Mouse (Mus musculus) lung, postnatal 0 days (tissue): ENCODE measurements around the gene Grm7. TPM values are rescaled to one million over a fixed set of nuclear protein-coding genes. Genes with fewer than 3 reads are reported as not detected.

Experiments
- ATAC-seq: fragments of 200-750 bp; cut with Nextera tagmentation; 2 replicates; pipeline ENCODE4 v1.8.0; 2017; ENCODE audit warnings: moderate library complexity
- DNase-seq: peaks from one replicate; pipeline ENCODE4 v3.0.0-alpha.2; 2016; ENCODE audit warnings: low spot score
- H3K27ac ChIP-seq: fragments of 300-500 bp; sonication (generic); 2 replicates; pipeline ENCODE4 v1.5.1; 2014; ENCODE audit warnings: antibody characterized with exemption, mild to moderate bottlenecking, low read length, mixed read lengths
- H3K27me3 ChIP-seq: fragments of 300-500 bp; sonication (generic); replicated peaks from 2 replicates; pipeline ENCODE4 v1.6.1; 2014; ENCODE audit warnings: low read length, mixed read lengths; ENCODE audit not compliant: insufficient read depth
- H3K36me3 ChIP-seq: fragments of 300-500 bp; sonication (generic); 2 replicates; pipeline ENCODE4 v1.6.1; 2014; ENCODE audit warnings: low read length, mixed read lengths; ENCODE audit not compliant: insufficient read depth
- H3K4me1 ChIP-seq: fragments of 300-500 bp; sonication (generic); 2 replicates; pipeline ENCODE4 v1.6.1; 2014; ENCODE audit warnings: antibody characterized with exemption, low read depth, low read length, mixed read lengths; ENCODE audit not compliant: insufficient read depth
- H3K4me2 ChIP-seq: fragments of 300-500 bp; sonication (generic); replicated peaks from 2 replicates; pipeline ENCODE4 v1.6.1; 2014; ENCODE audit warnings: low read depth, mild to moderate bottlenecking, low read length, moderate library complexity, mixed read lengths
- H3K4me3 ChIP-seq: fragments of 300-500 bp; sonication (generic); 2 replicates; pipeline ENCODE4 v1.5.1; 2014; ENCODE audit warnings: low read depth, low read length
- H3K9ac ChIP-seq: fragments of 300-500 bp; sonication (generic); replicated peaks from 2 replicates; pipeline ENCODE4 v1.6.1; 2014; ENCODE audit warnings: low read depth, mild to moderate bottlenecking
- H3K9me3 ChIP-seq: fragments of 300-500 bp; sonication (generic); 2 replicates; pipeline ENCODE4 v1.6.1; 2016; ENCODE audit warnings: low read length, mixed read lengths
- CTCF ChIP-seq: IDR thresholded peaks from 2 replicates; pipeline ENCODE4 v1.5.1; 2016; ENCODE audit warnings: antibody characterized with exemption, mild to moderate bottlenecking
- EP300 ChIP-seq: IDR thresholded peaks from 2 replicates; pipeline ENCODE4 v1.6.1; 2016; ENCODE audit warnings: antibody characterized with exemption, mild to moderate bottlenecking, control low read depth
- WGBS: fragments of 180-500 bp; shearing (Covaris S2); extraction: QIAGEN DNeasy Blood & Tissue Kit; methylation state at CpG from one replicate; pipeline ENCODE4 v1.1.7; 2014; 5-methylcytosine and 5-hydroxymethylcytosine counted together
- polyA plus RNA-seq: library from polyadenylated mRNA; unstranded; fragments of >200 nt; fragmentation: Nextera tagmentation; extraction: Ambion mirVana; gene quantifications from 2 replicates; pipeline ENCODE4 v1.2.1, GENCODE M21; 2015

The Grm7 gene
- polyA plus RNA-seq, 1 experiment from 2014 or later = not detected

GRCm38 (mm10) chr6:111408750-111409149, 763.4 kb downstream of the Grm7 start:
- no peak for ATAC-seq
- H3K27me3 ChIP-seq = no peaks in the 10 kb centered on the region
- WGBS = 78% methylated on average over 8 of the region's 8 CpGs
- no peak overlapping the region for H3K4me2 ChIP-seq
- no peak overlapping the region for H3K4me3 ChIP-seq
- H3K36me3 ChIP-seq = no peaks in the 10 kb centered on the region
- no peaks in the 10 kb centered on the region for H3K4me1 ChIP-seq
- DNase-seq = no peak
- no peaks in the 10 kb centered on the region for H3K9me3 ChIP-seq
- H3K9ac ChIP-seq = no peak overlapping the region
- TF ChIP-seq CTCF (no peak), EP300 (no peak)
- no peak overlapping the region for H3K27ac ChIP-seq

GRCm38 (mm10) chr6:111424737-111425136, 779.4 kb downstream of the Grm7 start:
- TF ChIP-seq CTCF (no peak), EP300 (no peak)
- 87% methylated on average over 1 of the region's 1 CpGs for WGBS
- no peak overlapping the region for H3K27ac ChIP-seq
- no peak for ATAC-seq
- no peak overlapping the region for H3K4me2 ChIP-seq
- H3K4me1 ChIP-seq = no peaks in the 10 kb centered on the region
- no peak for DNase-seq
- no peaks in the 10 kb centered on the region for H3K36me3 ChIP-seq
- no peak overlapping the region for H3K4me3 ChIP-seq
- no peaks in the 10 kb centered on the region for H3K9me3 ChIP-seq
- H3K9ac ChIP-seq = no peak overlapping the region
- H3K27me3 ChIP-seq = no peaks in the 10 kb centered on the region

GRCm38 (mm10) chr6:111446228-111446627, 800.8 kb downstream of the Grm7 start:
- no peak for TF ChIP-seq EP300
- TF ChIP-seq CTCF = no peak
- DNase-seq = no peak
- WGBS = 76% methylated on average over 2 of the region's 2 CpGs
- no peak overlapping the region for H3K4me3 ChIP-seq
- H3K9ac ChIP-seq = no peak overlapping the region
- H3K27ac ChIP-seq = no peak overlapping the region
- H3K4me1 ChIP-seq = no peaks in the 10 kb centered on the region
- no peaks in the 10 kb centered on the region for H3K27me3 ChIP-seq
- no peak overlapping the region for H3K4me2 ChIP-seq
- H3K36me3 ChIP-seq = no peaks in the 10 kb centered on the region
- no peaks in the 10 kb centered on the region for H3K9me3 ChIP-seq
- ATAC-seq = no peak

GRCm38 (mm10) chr6:111447851-111448250, 802.5 kb downstream of the Grm7 start:
- H3K27me3 ChIP-seq = no peaks in the 10 kb centered on the region
- ATAC-seq (no peak), DNase-seq (no peak)
- no peaks in the 10 kb centered on the region for H3K4me1 ChIP-seq
- no peak overlapping the region for H3K4me2 ChIP-seq
- TF ChIP-seq EP300 (no peak), CTCF (no peak)
- H3K9ac ChIP-seq = no peak overlapping the region
- H3K4me3 ChIP-seq = no peak overlapping the region
- H3K27ac ChIP-seq = no peak overlapping the region
- no peaks in the 10 kb centered on the region for H3K9me3 ChIP-seq
- H3K36me3 ChIP-seq = no peaks in the 10 kb centered on the region

GRCm38 (mm10) chr6:111449054-111449783, 803.8 kb downstream of the Grm7 start:
- ATAC-seq (no peak), DNase-seq (no peak)
- H3K9ac ChIP-seq = no peak overlapping the region
- WGBS = 27% methylated on average over 3 of the region's 3 CpGs
- H3K36me3 ChIP-seq = no peaks in the 10 kb centered on the region
- no peaks in the 10 kb centered on the region for H3K27me3 ChIP-seq
- no peak overlapping the region for H3K27ac ChIP-seq
- H3K4me2 ChIP-seq = no peak overlapping the region
- H3K4me3 ChIP-seq = no peak overlapping the region
- H3K4me1 ChIP-seq = no peaks in the 10 kb centered on the region
- TF ChIP-seq CTCF (no peak), EP300 (no peak)
- H3K9me3 ChIP-seq = no peaks in the 10 kb centered on the region

- no peak overlapping the region for H3K27ac ChIP-seq
- H3K4me1 ChIP-seq = no peaks in the 10 kb centered on the region
- H3K27me3 ChIP-seq = no peaks in the 10 kb centered on the region
- no peaks in the 10 kb centered on the region for H3K9me3 ChIP-seq
- no peaks in the 10 kb centered on the region for H3K36me3 ChIP-seq
- WGBS = 66% methylated on average over 1 of the region's 1 CpGs
- no peak overlapping the region for H3K4me2 ChIP-seq
- no peak overlapping the region for H3K4me3 ChIP-seq
- DNase-seq = no peak
- no peak overlapping the region for H3K9ac ChIP-seq
- ATAC-seq = no peak
- TF ChIP-seq CTCF (no peak), EP300 (no peak)
These were observed 836.5 kb downstream of the Grm7 start for GRCm38 (mm10) chr6:111481866-111482265.

- Histone ChIP-seq H3K36me3 (no peaks in the 10 kb centered on the region), H3K9ac (no peak overlapping the region), H3K27me3 (no peaks in the 10 kb centered on the region), H3K27ac (no peak overlapping the region), H3K4me1 (no peaks in the 10 kb centered on the region), H3K4me2 (no peak overlapping the region), H3K9me3 (no peaks in the 10 kb centered on the region), H3K4me3 (no peak overlapping the region)
- TF ChIP-seq CTCF (no peak), EP300 (no peak)
- DNase-seq = no peak
- ATAC-seq = no peak
These were observed 840.7 kb downstream of the Grm7 start for GRCm38 (mm10) chr6:111486081-111486480.
